Mouse (Mus musculus) left cerebral cortex, postnatal 25 days (tissue): ENCODE measurements around the gene Phf21a. TPM values are rescaled to one million over a fixed set of nuclear protein-coding genes. Genes with fewer than 3 reads are reported as not detected.
"Not testable (repeated sequence)": the region's sequence is repeated elsewhere in the genome, so short reads cannot be mapped to it uniquely, and the experiment has no call there.

Source experiments
- DNase-seq, 2 experiments: peaks; one replicate each; pipeline ENCODE4 v3.0.0; 2022; ENCODE audit warnings: low spot score in 2 of 2, mixed read lengths in 1 of 2
- intact Hi-C: fragments of 180-260 bp; cut with DNase I; formaldehyde crosslinking; loops from one replicate; pipeline ENCODE4 v1.15.1; 2025
- total RNA-seq, 2 experiments: library from RNA; stranded (reverse); gene quantifications; 2 replicates each; pipeline ENCODE4 v1.2.3; 2021

Phf21a gene
- total RNA-seq, 2 experiments from 2014 or later = 98.0 to 109 TPM

- no peak for DNase-seq
- intact Hi-C loops = no loop called here
These were observed 294.1 kb downstream of the Phf21a start for GRCm38 (mm10) chr2:92386821-92387570.

GRCm38 (mm10) chr2:92387646-92388045 lies 294.7 kb downstream of the Phf21a start:
- intact Hi-C loops = no loop called here
- DNase-seq = peak in 1 of 2 experiments; percentile 88

DNA sequence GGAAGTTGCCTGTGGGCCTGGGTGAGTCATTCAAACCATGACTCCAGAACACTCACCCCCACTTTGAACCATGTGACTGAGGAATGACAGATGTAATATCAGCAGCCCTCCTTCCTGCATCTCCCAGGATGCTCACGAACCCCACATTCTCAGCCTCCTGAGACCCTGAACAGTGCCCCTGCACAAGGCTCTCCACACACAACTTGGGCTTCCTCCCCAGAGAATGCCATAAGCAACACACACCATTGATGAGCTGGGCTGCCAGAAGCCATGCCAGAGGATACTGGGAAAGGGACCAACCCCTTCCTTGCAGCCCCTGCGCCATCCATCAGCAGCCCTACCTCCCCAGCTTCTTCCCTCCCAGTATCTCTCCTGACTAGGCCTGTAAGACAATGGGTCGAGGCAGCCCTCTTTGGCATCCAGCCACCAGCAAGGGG lies 295.2 kb downstream of the Phf21a start:
- intact Hi-C loops = no loop called here
- peak in 1 of 2 experiments; percentile 78 for DNase-seq

DNA sequence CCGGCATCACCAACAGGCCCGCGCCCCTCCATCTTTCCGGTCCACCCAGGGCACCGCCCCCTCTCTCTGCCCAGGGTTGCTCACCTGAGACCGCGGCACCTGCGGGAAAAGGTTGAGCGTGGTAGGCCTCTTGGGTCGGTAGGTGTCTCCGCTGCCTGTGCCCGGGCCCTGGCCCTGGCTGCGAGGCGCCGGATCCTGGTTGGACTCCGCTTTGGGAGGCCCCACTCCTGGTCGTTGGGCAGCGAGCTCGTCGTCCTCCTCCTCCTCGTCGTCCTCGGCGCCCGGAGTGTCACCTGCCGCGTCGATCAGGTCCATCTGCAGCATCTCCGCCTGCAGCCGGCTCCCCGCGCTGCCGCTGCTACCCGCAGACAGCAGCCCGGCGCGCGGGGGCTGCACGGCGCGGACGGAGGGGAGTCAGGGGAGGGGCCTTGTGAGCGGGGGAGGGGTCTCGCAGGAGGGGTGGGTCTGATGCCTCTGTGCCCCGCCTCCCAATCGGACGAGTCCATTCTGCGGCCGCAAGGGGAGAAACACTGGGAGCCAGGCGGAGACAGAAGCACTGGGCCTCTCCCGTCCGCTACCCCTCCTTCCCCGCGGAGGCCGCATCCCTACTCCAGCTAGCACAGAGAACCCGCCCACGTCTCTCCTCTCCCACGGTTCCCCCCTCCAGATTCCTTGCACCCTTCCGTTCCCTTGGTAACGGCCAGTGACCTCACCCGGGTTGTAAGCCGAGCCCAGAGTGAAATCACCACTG lies 296.1 kb downstream of the Phf21a start:
- intact Hi-C loops = loop anchor here (1.0 kb wide), 1 partner anchor 45 kb away; the partner anchor contains the start of gene Cry2
- peak; percentile 90 to 97 for DNase-seq

DNA sequence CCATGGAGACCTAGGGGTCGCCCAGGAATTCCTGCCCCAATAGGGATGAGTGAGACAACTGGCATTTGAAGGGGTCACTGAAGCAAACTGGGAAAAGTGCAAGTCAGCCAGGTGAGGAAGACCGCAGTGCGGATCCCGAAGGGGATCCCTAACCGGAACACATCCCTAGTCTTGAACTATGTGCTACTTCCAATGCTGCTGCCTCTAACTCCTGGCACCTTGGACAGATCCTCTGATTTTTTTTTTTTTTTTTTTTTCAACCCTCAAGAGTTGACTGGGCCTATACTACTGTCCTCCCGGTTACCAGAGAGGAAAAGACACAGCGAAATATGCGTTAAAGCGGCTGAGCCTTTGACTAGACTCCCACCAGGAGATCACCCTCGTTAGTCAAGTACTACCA lies 296.7 kb downstream of the Phf21a start:
- intact Hi-C loops = loop anchor here (1.0 kb wide), 1 partner anchor 45 kb away; the partner anchor contains the start of gene Cry2
- DNase-seq = no peak

- intact Hi-C loops = no loop called here
- DNase-seq = no peak
These were observed 297.5 kb downstream of the Phf21a start for GRCm38 (mm10) chr2:92390206-92390930.

DNA sequence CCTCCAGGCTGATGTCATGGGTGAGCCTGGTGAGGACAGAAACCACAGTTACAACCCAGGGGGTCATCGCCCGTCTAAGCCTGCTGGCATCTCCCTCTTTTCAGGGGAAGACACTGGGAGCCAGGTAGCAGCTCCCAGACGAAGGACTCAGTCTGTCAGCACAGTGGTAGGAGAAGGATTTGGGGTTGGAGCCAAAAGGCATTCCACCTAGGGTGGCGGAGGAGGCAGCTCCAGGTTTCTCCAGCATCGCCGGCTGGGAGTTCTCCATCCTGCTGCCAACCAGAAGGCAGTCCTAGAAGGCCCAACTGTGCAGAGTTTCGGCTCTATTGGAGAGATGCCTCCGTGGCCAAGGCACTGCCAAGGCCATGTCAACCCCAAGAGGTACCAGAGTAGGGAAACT lies 298.2 kb downstream of the Phf21a start:
- peak in 1 of 2 experiments; percentile 83 for DNase-seq

GRCm38 (mm10) chr2:92391703-92392317 lies 298.9 kb downstream of the Phf21a start:
- DNase-seq = no peak
- intact Hi-C loops = no loop called here

More for the DNA sequence above, 298.2 kb downstream of the Phf21a start:
- intact Hi-C loops = no loop called here

DNA sequence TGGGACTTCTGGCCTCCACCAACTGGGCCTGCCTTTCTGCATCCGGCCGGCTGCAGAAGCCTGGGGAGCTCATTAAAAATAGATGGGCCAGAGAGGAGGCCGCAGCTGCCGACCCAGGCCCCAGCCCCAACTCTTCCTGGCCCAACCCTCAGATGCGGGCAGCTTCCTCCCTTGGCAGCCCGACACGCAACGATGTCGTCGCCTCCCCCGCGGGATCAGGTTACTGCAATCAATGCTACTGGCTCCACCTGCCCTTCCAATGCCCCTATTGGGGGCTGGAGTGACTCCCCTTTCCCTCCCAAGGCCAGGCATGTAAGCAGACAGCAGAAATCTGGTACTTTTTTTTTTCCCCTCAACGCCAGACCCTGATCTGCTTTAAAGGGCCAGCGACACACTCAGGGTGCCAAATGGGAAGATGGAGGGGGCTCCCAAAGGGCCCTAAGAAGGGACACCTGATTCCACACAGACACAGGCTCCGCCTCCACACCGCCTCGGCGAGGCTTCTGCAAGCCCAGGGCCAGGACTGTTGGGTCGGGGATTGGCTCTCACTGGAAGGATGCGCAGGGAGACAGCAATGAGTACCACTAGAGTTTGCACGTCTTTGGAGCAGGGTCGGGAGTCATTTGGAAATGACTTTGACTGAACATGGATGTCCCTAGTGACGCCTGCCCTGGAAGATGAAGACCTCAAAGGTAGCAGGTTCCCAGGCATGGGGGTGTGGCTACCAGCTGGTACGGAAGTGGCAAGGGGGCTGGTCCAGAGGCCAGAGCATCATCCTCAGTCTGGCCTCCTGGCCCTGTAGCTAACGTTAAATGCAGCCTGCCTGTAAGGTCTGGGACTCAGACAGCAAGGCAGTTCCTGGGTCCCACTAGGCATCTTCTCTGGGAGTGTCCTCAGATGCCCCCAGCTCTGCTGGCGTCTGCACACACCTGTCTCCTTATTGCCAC lies 299.7 kb downstream of the Phf21a start:
- DNase-seq = no peak
- intact Hi-C loops = no loop called here

GRCm38 (mm10) chr2:92395535-92395934 lies 302.6 kb downstream of the Phf21a start:
- intact Hi-C loops = no loop called here

DNA sequence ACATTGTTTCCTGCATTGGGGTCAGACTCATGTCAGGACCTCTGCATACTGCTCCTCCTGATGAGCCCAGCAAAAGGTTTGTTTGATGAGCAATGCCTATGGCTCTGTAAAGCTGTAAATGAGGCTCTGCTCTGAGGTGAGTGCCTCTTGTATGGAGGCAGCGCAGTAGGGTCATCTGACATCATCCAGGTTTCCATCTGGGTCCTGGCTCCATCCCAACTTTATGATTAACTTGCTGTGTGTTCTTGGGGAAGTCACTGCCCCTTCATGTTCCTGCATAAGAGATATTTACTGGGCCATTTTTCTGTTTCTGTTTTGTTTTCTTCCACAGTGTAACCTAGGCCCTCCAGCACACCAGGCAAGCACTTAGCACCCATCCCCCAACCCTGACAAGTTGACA lies 304.5 kb downstream of the Phf21a start:
- no peak for DNase-seq
- intact Hi-C loops = no loop called here

More at GRCm38 (mm10) chr2:92395535-92395934, 302.6 kb downstream of the Phf21a start:
- DNase-seq = peak in 1 of 2 experiments; percentile 65

DNA sequence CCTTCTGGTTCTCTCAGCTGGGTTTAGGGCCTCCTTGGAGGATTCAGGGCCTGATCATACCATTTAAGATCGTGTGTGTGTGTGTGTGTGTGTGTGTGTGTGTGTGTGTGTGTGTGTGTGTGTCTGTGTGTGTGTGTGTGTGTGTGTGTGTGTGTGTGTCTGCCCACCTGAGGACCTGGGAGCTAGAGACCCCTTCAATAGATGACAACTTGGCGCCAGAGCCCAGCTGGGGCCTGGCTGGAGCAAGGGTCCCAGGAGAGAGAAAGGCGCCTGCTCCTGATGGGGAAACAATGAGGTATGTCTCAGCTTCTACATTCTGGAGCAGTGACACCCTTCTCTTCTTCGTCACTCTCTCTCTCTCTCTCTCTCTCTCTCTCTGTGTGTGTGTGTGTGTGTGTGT lies 307.0 kb downstream of the Phf21a start:
- intact Hi-C loops, DNase-seq: not testable (repeated sequence)

DNA sequence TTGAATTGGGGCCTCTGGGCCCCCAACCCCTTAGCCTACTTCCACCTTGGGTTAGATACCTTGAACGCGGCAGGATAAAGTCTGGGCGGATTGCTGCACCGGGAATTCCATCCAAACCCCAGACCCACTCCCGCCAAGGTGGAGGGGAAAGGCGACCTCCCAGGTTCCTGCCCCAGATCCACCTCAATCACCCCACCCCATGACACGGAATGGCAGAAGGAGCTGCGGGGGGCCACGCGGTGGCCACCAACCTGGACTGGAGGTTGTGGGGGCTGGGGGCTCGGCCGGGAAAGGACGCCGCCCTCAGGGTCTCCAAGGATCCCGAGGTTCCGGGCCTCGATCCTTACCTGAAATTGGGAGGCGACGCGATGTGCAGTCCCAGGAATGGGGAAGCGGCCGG lies 307.8 kb downstream of the Phf21a start:
- DNase-seq = no peak
- intact Hi-C loops = no loop called here

- no peak for DNase-seq
These were observed 308.2 kb downstream of the Phf21a start, which contains the start of gene Mapk8ip1 for GRCm38 (mm10) chr2:92401091-92401561. TSS of gene Mapk8ip1 (minus strand) at chr2:92401263.

GRCm38 (mm10) chr2:92402591-92403326 lies 309.8 kb downstream of the Phf21a start:
- intact Hi-C loops = no loop called here
- DNase-seq = peak; percentile 3 to 73

More at GRCm38 (mm10) chr2:92401091-92401561, 308.2 kb downstream of the Phf21a start, which contains the start of gene Mapk8ip1:
- intact Hi-C loops = no loop called here

GRCm38 (mm10) chr2:92403776-92404319 lies 310.9 kb downstream of the Phf21a start:
- intact Hi-C loops = no loop called here
- DNase-seq = no peak

- intact Hi-C loops = no loop called here
- no peak for DNase-seq
These were observed 311.8 kb downstream of the Phf21a start for GRCm38 (mm10) chr2:92404737-92405136.
